Mouse (Mus musculus): ENCODE data around the gene Naa35. TPM values are rescaled to one million over a fixed set of nuclear protein-coding genes. Genes with fewer than 3 reads are reported as not detected.

Gene Naa35
- polyA plus RNA-seq, 1 experiment: 35.1 TPM

- H3K79me3 ChIP-seq (ENCODE audit: low read depth): no peaks in the 10 kb centered on the region
- H3K79me2 ChIP-seq (ENCODE audit: control insufficient read depth, insufficient read depth): no peaks in the 10 kb centered on the region
- TF ChIP-seq CTCF (IDR thresholded peaks at IDR 0.05; ENCODE audit: control insufficient read depth, insufficient read depth, insufficient read length) (no peak), FOSL1 (IDR thresholded peaks at IDR 0.05; ENCODE audit: insufficient read depth, low read length, poor library complexity, severe bottlenecking) (no peak), USF1 (IDR thresholded peaks at IDR 0.05; ENCODE audit: low read depth) (no peak), MAX (IDR thresholded peaks at IDR 0.05) (no peak), CEBPB (IDR thresholded peaks at IDR 0.05; ENCODE audit: low read depth) (no peak), MYOG (IDR thresholded peaks at IDR 0.05; ENCODE audit: control insufficient read depth, extremely low read depth, insufficient read length) (no peak), MYOD1 (IDR thresholded peaks at IDR 0.05; ENCODE audit: control insufficient read depth, insufficient read length, low read depth) (no peak)
- no peaks in the 10 kb centered on the region for H3K27me3 ChIP-seq (ENCODE audit: control insufficient read depth, insufficient read depth, insufficient read length)
- no peak overlapping the region for H3K4me3 ChIP-seq (ENCODE audit: insufficient read depth, poor library complexity, severe bottlenecking)
- H3ac ChIP-seq (ENCODE audit: control insufficient read depth, insufficient read length, low read depth): no peak overlapping the region
- no peaks in the 10 kb centered on the region for H3K36me3 ChIP-seq (ENCODE audit: control insufficient read depth, insufficient read depth)
Measured at GRCm38 (mm10) chr13:59668501-59669093, 83.5 kb downstream of the Naa35 start.

- Histone ChIP-seq H3ac (ENCODE audit: control insufficient read depth, insufficient read length, low read depth) (no peak overlapping the region), H3K79me3 (ENCODE audit: low read depth) (no peaks in the 10 kb centered on the region), H3K36me3 (ENCODE audit: control insufficient read depth, insufficient read depth) (no peaks in the 10 kb centered on the region), H3K79me2 (ENCODE audit: control insufficient read depth, insufficient read depth) (no peaks in the 10 kb centered on the region), H3K27me3 (ENCODE audit: control insufficient read depth, insufficient read depth, insufficient read length) (no peaks in the 10 kb centered on the region), H3K4me3 (ENCODE audit: insufficient read depth, poor library complexity, severe bottlenecking) (no peak overlapping the region)
- no peak for TF ChIP-seq USF1 (IDR thresholded peaks at IDR 0.05; ENCODE audit: low read depth)
- no peak for TF ChIP-seq FOSL1 (IDR thresholded peaks at IDR 0.05; ENCODE audit: insufficient read depth, low read length, poor library complexity, severe bottlenecking)
- TF ChIP-seq MYOG (IDR thresholded peaks at IDR 0.05; ENCODE audit: control insufficient read depth, extremely low read depth, insufficient read length): no peak
- TF ChIP-seq MYOD1 (IDR thresholded peaks at IDR 0.05; ENCODE audit: control insufficient read depth, insufficient read length, low read depth): no peak
- TF ChIP-seq CEBPB (IDR thresholded peaks at IDR 0.05; ENCODE audit: low read depth): no peak
- TF ChIP-seq CTCF (IDR thresholded peaks at IDR 0.05; ENCODE audit: control insufficient read depth, insufficient read depth, insufficient read length): no peak
- TF ChIP-seq MAX (IDR thresholded peaks at IDR 0.05): no peak
Measured at GRCm38 (mm10) chr13:59669946-59670345, 84.9 kb downstream of the Naa35 start.

- H3K36me3 ChIP-seq (ENCODE audit: control insufficient read depth, insufficient read depth): no peaks in the 10 kb centered on the region
- no peaks in the 10 kb centered on the region for H3K79me3 ChIP-seq (ENCODE audit: low read depth)
- no peak for TF ChIP-seq MAX (IDR thresholded peaks at IDR 0.05)
- TF ChIP-seq CTCF (IDR thresholded peaks at IDR 0.05; ENCODE audit: control insufficient read depth, insufficient read depth, insufficient read length): no peak
- TF ChIP-seq FOSL1 (IDR thresholded peaks at IDR 0.05; ENCODE audit: insufficient read depth, low read length, poor library complexity, severe bottlenecking): no peak
- no peak for TF ChIP-seq MYOG (IDR thresholded peaks at IDR 0.05; ENCODE audit: control insufficient read depth, extremely low read depth, insufficient read length)
- no peak for TF ChIP-seq MYOD1 (IDR thresholded peaks at IDR 0.05; ENCODE audit: control insufficient read depth, insufficient read length, low read depth)
- no peak for TF ChIP-seq CEBPB (IDR thresholded peaks at IDR 0.05; ENCODE audit: low read depth)
- TF ChIP-seq USF1 (IDR thresholded peaks at IDR 0.05; ENCODE audit: low read depth): no peak
- no peaks in the 10 kb centered on the region for H3K27me3 ChIP-seq (ENCODE audit: control insufficient read depth, insufficient read depth, insufficient read length)
- no peaks in the 10 kb centered on the region for H3K79me2 ChIP-seq (ENCODE audit: control insufficient read depth, insufficient read depth)
- H3K4me3 ChIP-seq (ENCODE audit: insufficient read depth, poor library complexity, severe bottlenecking): no peak overlapping the region
- H3ac ChIP-seq (ENCODE audit: control insufficient read depth, insufficient read length, low read depth): no peak overlapping the region
Measured at GRCm38 (mm10) chr13:59671521-59671920, 86.5 kb downstream of the Naa35 start.

GRCm38 (mm10) chr13:59672248-59672647 lies 87.2 kb downstream of the Naa35 start:
- no peaks in the 10 kb centered on the region for H3K36me3 ChIP-seq (ENCODE audit: control insufficient read depth, insufficient read depth)
- no peak overlapping the region for H3ac ChIP-seq (ENCODE audit: control insufficient read depth, insufficient read length, low read depth)
- no peaks in the 10 kb centered on the region for H3K27me3 ChIP-seq (ENCODE audit: control insufficient read depth, insufficient read depth, insufficient read length)
- H3K79me3 ChIP-seq (ENCODE audit: low read depth): no peaks in the 10 kb centered on the region
- TF ChIP-seq FOSL1 (IDR thresholded peaks at IDR 0.05; ENCODE audit: insufficient read depth, low read length, poor library complexity, severe bottlenecking) (no peak), CTCF (IDR thresholded peaks at IDR 0.05; ENCODE audit: control insufficient read depth, insufficient read depth, insufficient read length) (no peak)
- H3K79me2 ChIP-seq (ENCODE audit: control insufficient read depth, insufficient read depth): no peaks in the 10 kb centered on the region
- no peak overlapping the region for H3K4me3 ChIP-seq (ENCODE audit: insufficient read depth, poor library complexity, severe bottlenecking)

GRCm38 (mm10) chr13:59673597-59673996 lies 88.5 kb downstream of the Naa35 start:
- Histone ChIP-seq H3K79me2 (ENCODE audit: control insufficient read depth, insufficient read depth) (no peaks in the 10 kb centered on the region), H3K79me3 (ENCODE audit: low read depth) (no peaks in the 10 kb centered on the region), H3K36me3 (ENCODE audit: control insufficient read depth, insufficient read depth) (no peaks in the 10 kb centered on the region), H3ac (ENCODE audit: control insufficient read depth, insufficient read length, low read depth) (no peak overlapping the region), H3K4me3 (ENCODE audit: insufficient read depth, poor library complexity, severe bottlenecking) (no peak overlapping the region), H3K27me3 (ENCODE audit: control insufficient read depth, insufficient read depth, insufficient read length) (no peaks in the 10 kb centered on the region)
- TF ChIP-seq FOSL1 (IDR thresholded peaks at IDR 0.05; ENCODE audit: insufficient read depth, low read length, poor library complexity, severe bottlenecking) (no peak), MAX (IDR thresholded peaks at IDR 0.05) (no peak), USF1 (IDR thresholded peaks at IDR 0.05; ENCODE audit: low read depth) (no peak), CEBPB (IDR thresholded peaks at IDR 0.05; ENCODE audit: low read depth) (no peak), MYOG (IDR thresholded peaks at IDR 0.05; ENCODE audit: control insufficient read depth, extremely low read depth, insufficient read length) (no peak), CTCF (IDR thresholded peaks at IDR 0.05; ENCODE audit: control insufficient read depth, insufficient read depth, insufficient read length) (no peak), MYOD1 (IDR thresholded peaks at IDR 0.05; ENCODE audit: control insufficient read depth, insufficient read length, low read depth) (no peak)

GRCm38 (mm10) chr13:59674215-59674614 lies 89.2 kb downstream of the Naa35 start:
- Histone ChIP-seq H3ac (ENCODE audit: control insufficient read depth, insufficient read length, low read depth) (no peak overlapping the region), H3K27me3 (ENCODE audit: control insufficient read depth, insufficient read depth, insufficient read length) (no peaks in the 10 kb centered on the region), H3K4me3 (ENCODE audit: insufficient read depth, poor library complexity, severe bottlenecking) (no peak overlapping the region), H3K36me3 (ENCODE audit: control insufficient read depth, insufficient read depth) (no peaks in the 10 kb centered on the region), H3K79me3 (ENCODE audit: low read depth) (no peaks in the 10 kb centered on the region), H3K79me2 (ENCODE audit: control insufficient read depth, insufficient read depth) (no peaks in the 10 kb centered on the region)
- no peak for TF ChIP-seq MAX (IDR thresholded peaks at IDR 0.05)
- TF ChIP-seq MYOG (IDR thresholded peaks at IDR 0.05; ENCODE audit: control insufficient read depth, extremely low read depth, insufficient read length): no peak
- TF ChIP-seq FOSL1 (IDR thresholded peaks at IDR 0.05; ENCODE audit: insufficient read depth, low read length, poor library complexity, severe bottlenecking): no peak
- TF ChIP-seq CEBPB (IDR thresholded peaks at IDR 0.05; ENCODE audit: low read depth): no peak
